8 mouse cellular contexts compared by ENCODE assay signal in the genomic region with DNA sequence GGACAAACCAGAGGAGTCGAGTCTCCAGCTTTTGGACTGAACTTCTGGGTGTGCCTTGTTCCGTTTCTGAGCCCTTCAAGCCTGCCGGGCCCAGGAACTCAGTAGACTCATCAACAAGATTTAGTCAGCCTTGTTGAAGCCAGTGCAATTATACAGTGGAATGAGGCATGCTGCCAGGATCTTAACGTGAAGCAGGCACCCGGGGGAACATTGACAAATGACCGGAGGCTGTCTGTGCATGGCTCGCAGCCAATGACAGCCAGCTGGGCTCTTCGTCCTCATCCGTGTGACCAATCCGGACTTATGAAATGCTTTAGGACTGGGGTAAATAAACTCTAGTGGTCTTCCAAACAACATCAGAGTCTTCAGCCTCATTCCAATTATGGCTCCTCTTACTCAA. TPM values are rescaled to one million over a fixed set of nuclear protein-coding genes. Genes with fewer than 3 reads are reported as not detected.
DNase-seq lines count a peak whose midpoint lies in the region; ATAC-seq lines count a peak whose summit lies in the region.
"Had no signal": no experiment of that assay in that cellular context is flagged by ENCODE, and none has a peak within 500 bp of the region (broad histone marks: within the 10 kb centered on the region; RNA-seq: fewer than 3 reads in every experiment).

No protein-coding gene starts in this region.

- H3K9ac ChIP-seq in hindbrain, embryonic 16.5 days (ENCODE audit: low read depth, low read length) = no peak overlapping the region

- H3K4me2 ChIP-seq in hindbrain, embryonic 16.5 days (ENCODE audit: low read length) = no peak overlapping the region

- H3K4me1 ChIP-seq in hindbrain, embryonic 16.5 days (ENCODE audit: control insufficient read depth, insufficient read depth, low read depth, low read length) = 0 out of 2 replicates have a peak, but pooled peaks cover 3% of the 10 kb centered on the region

- H3K36me3 ChIP-seq in hindbrain, embryonic 16.5 days (ENCODE audit: control insufficient read depth, insufficient read depth, low read length) = no peaks in the 10 kb centered on the region

- H3K27ac ChIP-seq in hindbrain, embryonic 16.5 days (ENCODE audit: low read depth, low read length) = no peak overlapping the region

- no peaks in the 10 kb centered on the region for H3K9me3 ChIP-seq in hindbrain, embryonic 16.5 days (ENCODE audit: control insufficient read depth, low read length)

- ATAC-seq in hindbrain, embryonic 16.5 days = peak; percentile 93

- whole genome bisulfite sequencing in hindbrain, embryonic 16.5 days = 22% methylated on average over 10 of the region's 10 CpGs

- peak; percentile 62 for DNase-seq in retina, postnatal 1 day
- no peak for DNase-seq in retina, embryonic 14.5 days (ENCODE audit: low spot score)
- DNase-seq in gastrocnemius, adult 18-20 months (ENCODE audit: low spot score) = peak; percentile 80
- peak; percentile 89 for DNase-seq in left cerebral cortex, postnatal 4 days
- peak; percentile 51 for DNase-seq in ovary, postnatal 36 days (ENCODE audit: low spot score)
- no peak for DNase-seq in c-Kit-positive CD71-positive TER-119-positive erythroid progenitor cells, embryonic 14.5 days (ENCODE audit: low spot score)

- intact Hi-C loops in left cerebral cortex, postnatal 4 days (cut with DNase I) = no loop called here

- no peaks in the 10 kb centered on the region for H3K27me3 ChIP-seq in hindbrain, embryonic 16.5 days (replicated peaks; ENCODE audit: control insufficient read depth, insufficient read depth, low read length)

- no peak overlapping the region for H3K4me3 ChIP-seq in hindbrain, embryonic 16.5 days (ENCODE audit: low read length)

RNA-seq across cellular contexts. Expression of a gene that starts 29.0 kb away (rescaled TPM):
- not detected for total RNA-seq in gastrocnemius, adult 18-20 months (2021)
- not detected in 2 replicates for polyA plus RNA-seq in hindbrain, embryonic 16.5 days (2015; fragmentation: Nextera tagmentation; extraction: Ambion mirVana)
- total RNA-seq in left cerebral cortex, postnatal 4 days (2021) = not detected
- total RNA-seq: layer of hippocampus, adult 18-20 months had no signal

Comparison
In these comparisons a context has a peak if more than half of its experiments do, and no peak if none do; other contexts are left out.
1. DNase-seq: peak in retina, postnatal 1 day (single experiment), gastrocnemius, adult 18-20 months (single experiment), left cerebral cortex, postnatal 4 days (single experiment) and ovary, postnatal 36 days (single experiment); none in retina, embryonic 14.5 days (single experiment) and c-Kit-positive CD71-positive TER-119-positive erythroid progenitor cells, embryonic 14.5 days (single experiment).